Mouse (Mus musculus) liver, embryonic 14.5 days (tissue): Measurements from ENCODE around the gene Dydc2.

Experiments
- CTCF ChIP-seq: IDR thresholded peaks from 2 replicates; pipeline ENCODE4 v1.5.1; 2016; ENCODE audit warnings: antibody characterized with exemption, low read depth, control low read depth
- EP300 ChIP-seq: IDR thresholded peaks from 2 replicates; pipeline ENCODE4 v1.6.1; 2016; ENCODE audit warnings: antibody characterized with exemption, low read depth

DNA sequence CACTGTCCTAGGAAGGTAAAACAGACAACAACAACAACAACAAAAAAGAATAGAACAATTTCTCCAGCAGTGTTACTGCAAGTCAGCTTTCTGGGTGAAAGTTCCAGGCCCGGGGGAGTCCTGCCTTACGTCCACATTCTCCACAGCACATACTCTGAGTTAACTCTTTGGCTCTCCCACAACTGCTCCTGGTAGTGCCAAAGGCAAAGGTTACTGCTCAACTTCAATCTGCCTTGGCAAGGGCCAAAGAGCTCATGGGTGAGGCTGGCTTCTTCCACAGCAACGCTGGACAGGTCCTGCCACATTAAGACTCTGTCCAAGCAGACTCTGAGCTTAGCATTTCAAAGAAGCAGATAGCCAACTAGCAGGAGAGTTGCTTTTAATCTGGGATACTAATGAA, 57.1 kb downstream of the Dydc2 start:
- TF ChIP-seq CTCF (no peak), EP300 (no peak)
